Mouse (Mus musculus) lung, postnatal 36 days (tissue): Measurements from ENCODE around the gene Pgs1.

ENCODE experiments used
- DNase-seq: peaks from one replicate; pipeline ENCODE4 v3.0.0; 2022; ENCODE audit warnings: mixed read lengths

Gene Pgs1

DNA sequence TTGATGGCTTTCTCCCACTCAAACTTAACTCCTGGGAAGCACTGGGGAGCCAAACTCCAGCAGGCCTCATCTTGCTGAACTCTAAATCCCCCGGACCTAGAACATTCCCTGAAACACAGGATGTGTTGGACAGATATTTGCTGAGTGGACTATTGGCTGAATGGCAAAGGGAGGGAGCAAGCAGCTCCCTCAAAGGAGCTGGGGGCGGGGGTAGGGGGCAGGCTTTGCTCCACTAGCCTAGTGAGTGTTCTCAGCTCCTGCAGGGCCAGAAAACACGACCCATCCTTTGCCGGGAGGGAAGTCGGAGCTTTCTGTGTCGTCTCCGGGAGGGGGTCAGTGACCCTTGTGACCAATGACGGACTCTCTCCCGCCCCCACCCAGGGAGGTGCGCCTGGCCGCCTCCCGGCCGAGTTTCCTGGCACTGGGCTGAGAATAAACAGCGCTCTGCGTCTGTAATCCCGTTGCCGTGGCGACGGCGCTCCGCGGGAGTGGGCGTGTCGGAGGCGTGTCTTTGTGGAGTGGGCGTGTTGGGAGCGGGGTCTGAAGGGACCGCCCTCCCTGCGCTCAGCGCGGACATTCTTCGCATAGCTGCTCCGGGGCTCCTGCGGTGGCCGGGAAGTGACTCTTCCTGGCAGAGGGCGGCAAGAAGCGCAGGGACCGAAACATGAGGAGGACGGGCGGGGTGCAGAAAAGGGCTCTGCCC is 22.9 kb upstream of the Pgs1 start:
- DNase-seq = peak; percentile 99

GRCm38 (mm10) chr11:117963872-117964271 is 22.2 kb upstream of the Pgs1 start:
- DNase-seq = no peak

- DNase-seq = no peak
These were observed 21.8 kb upstream of the Pgs1 start for GRCm38 (mm10) chr11:117964294-117964693.

DNA sequence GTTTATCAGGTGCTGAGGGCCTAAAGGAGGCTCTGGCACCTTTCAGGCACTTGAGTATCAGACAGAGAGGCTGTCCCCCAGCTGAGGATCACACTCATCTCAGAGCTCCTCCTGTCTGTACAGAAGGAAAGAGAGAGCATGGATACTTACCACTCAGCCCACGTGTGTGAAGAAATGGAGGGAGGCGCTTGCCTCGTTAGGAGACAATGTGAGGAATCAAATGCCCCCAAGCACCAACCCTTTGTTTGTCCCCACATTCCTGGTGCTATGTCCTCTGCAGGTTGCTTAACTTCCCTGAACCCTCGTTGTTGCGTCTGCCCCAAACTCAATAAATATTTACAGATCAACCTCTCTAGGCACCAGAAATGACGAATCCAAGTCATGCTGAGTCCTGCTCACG is 21.0 kb upstream of the Pgs1 start:
- DNase-seq = no peak

DNA sequence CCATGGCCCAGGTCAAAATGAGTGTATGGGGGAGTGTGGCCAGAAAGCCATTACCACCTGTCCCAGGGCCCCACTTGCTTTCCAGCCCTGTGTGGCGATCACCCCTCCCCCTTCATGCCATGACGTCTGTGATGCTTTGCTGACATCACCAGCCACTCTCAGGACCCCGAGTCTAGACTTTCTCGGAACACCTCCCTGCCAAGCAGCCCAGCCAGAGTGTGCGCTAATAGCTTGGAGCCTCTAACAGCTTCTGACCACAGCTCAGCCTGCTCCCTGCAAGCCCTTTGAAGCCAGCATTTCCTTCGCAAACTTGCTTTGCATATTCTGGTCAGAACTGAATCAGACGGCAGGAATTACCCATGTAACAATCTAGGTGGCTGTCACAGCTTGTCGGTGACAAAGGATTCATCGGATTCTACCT is 20.5 kb upstream of the Pgs1 start:
- DNase-seq = no peak

GRCm38 (mm10) chr11:117966506-117967100 is 19.5 kb upstream of the Pgs1 start:
- no peak for DNase-seq

- DNase-seq = no peak
These were observed 18.7 kb upstream of the Pgs1 start for GRCm38 (mm10) chr11:117967249-117968015.

DNA sequence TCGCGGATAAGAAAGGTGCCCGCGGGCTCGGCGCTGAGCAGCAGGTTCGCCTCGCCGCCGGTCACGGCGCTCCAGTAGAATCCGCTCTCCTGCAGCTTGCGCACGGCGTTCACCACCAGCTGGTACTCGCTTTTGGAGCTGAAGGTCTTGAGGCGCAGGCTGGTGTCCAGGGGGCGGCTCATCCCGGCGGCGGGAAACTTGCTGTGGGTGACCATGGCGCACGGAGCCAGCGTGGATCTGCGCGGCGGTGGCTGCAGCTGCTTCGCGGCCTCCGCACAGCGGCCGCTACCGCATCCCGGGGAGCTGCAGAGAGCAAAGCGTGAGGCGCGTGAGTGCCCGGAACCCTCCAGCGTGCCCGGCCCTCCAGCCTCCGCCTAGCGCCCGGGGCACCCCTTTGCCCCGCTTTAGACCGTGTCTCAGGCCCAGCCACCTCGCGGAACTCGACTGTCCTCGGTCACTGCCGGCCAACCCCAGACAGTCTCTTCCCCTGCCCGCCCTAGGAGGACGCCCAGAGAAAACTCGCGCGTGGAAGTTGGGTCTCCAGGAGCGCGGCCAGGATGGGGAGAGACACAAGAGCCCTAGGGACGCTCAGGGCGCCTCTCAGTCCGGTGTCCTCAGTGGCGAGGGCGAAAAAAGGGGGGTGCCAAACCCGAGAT is 17.9 kb upstream of the Pgs1 start:
- DNase-seq = no peak

DNA sequence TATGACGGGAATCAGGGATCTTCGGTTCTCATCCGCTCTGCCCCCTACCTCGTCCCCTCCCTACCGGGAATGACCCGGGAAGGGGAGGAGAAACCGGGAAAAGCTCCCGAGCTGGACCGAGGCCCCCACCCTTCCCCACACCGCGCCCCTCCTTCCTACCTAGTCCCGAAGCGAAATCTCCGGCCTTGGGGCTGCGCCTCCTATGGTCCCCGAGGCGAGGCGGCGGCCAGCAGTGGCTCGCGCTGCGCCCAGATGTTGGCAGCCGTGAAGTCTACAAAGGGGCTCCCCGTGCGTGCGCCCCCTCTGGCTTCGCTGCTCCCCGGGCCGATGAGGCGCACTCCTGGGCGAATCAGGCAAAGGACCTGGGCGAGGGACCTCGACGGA is 17.4 kb upstream of the Pgs1 start:
- DNase-seq = no peak

GRCm38 (mm10) chr11:117969100-117969944 is 16.8 kb upstream of the Pgs1 start:
- DNase-seq = peak; percentile 100

GRCm38 (mm10) chr11:117969945-117970872 is 15.9 kb upstream of the Pgs1 start, which contains the start of gene Socs3:
Socs3 (minus strand) TSS chr11:117970047.
- peak; percentile 98 for DNase-seq

- no peak for DNase-seq
These were observed 15.0 kb upstream of the Pgs1 start for GRCm38 (mm10) chr11:117971100-117971499.

- DNase-seq = no peak
These were observed 14.3 kb upstream of the Pgs1 start for GRCm38 (mm10) chr11:117971646-117972242.

DNA sequence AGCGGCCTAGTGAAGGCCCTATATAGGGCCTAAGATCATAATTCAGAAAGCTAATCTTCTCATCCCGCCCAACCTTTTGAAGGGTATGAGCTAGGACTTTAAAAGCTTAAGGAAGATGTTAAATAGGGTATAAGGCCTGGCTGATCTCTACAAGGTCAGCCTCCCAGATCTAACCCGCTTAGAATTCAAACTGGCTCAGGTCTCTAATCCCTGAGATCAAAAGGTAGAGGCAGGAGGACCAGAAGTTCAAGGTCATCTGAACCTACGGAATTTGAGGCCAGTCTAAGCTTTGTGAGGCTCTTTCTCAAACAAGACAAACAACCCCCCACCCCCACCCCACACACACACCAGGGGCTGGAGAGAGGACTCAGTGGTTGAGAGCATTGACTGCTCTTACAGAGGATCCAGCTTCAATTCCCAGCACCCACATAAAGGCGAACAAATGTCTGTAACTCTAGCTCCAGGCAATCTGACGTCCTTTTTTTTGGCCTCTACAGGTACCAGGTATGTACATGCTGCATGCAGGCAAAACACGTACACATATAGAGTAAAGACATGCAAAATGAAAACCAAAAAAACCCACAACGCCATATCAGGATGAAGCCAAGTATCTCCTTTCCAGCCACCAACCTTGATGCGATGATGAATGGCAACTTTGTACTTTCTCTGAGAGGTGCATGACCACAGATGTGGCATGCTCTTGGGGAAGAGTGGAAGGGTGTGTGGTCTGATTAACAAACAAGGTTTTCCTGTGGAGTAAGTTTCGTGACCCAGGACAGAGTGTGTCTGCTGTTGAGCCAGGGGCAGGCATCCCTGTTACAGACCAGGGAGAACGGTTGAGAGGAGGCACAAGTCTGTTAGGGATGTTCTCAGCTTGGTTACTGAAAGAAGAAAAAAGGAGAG is 13.2 kb upstream of the Pgs1 start:
- DNase-seq = no peak

- no peak for DNase-seq
These were observed 12.5 kb upstream of the Pgs1 start for GRCm38 (mm10) chr11:117973569-117973968.

DNA sequence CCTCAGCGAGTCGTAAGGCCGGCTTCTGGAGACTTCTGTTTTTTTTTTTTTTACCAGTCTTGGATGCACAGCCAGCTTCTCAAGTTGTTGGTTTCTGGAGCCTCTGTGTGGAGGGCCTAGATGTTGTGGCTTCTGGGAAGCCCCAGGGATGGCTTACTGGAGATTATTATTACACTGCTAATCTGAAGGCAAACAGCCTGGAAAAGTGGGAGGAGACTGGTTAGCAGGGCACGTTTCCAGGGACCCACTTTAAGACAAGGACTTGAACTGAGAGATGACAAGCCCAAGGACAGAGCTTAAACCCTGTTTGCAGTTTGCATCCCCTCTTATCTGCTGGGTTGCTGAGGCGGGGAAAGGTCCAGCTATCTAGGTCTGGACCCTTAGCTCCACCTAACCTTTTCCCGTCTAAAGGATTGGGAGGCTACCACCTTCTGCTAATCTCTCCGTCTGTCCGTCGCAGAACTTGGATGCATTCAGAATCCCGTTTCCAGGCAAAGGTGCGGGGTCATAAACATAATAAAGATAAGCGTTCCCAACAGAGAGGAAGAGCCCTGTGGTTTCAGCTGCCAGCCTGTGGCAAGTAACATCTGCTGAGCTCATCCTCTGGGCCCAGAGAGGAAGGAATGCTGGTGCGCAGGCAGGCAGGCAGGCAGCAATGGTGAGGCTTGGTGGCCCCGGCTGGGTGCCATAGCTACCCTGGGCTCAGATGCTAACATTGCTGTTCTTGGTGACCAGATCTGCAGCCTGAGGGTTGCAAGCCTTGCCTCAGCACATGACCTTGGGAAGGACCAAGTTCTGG is 11.6 kb upstream of the Pgs1 start:
- peak; percentile 63 for DNase-seq

- no peak for DNase-seq
These were observed 10.7 kb upstream of the Pgs1 start for GRCm38 (mm10) chr11:117975211-117975967.

DNA sequence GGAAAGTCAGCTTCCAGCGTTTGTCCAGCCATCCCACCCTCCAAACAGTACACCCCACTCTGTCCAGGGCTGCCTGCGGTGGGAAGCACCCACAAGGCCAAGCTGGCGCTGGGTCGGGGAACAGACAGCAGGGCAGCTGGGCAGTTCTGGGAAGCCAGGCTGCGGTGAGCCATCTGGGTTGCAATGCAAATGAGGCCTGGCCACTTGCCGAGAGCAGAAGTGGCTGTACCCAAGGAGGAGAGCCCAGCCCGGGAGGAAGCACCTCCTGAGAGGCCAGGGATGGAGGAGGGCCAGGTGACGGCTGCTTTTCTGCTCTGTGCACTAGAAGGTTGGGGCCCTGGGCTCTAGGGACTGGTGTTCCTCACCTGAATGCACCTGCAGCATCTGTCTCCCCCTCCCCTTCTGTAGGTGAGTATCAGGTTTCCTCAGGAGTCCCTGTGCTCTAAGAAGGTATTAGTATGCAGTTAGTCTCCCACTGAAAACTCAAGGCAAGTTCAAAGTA is 10.0 kb upstream of the Pgs1 start:
- peak; percentile 91 for DNase-seq
